Mouse (Mus musculus): Measurements from ENCODE around the gene Znhit6.

Znhit6 gene

DNA sequence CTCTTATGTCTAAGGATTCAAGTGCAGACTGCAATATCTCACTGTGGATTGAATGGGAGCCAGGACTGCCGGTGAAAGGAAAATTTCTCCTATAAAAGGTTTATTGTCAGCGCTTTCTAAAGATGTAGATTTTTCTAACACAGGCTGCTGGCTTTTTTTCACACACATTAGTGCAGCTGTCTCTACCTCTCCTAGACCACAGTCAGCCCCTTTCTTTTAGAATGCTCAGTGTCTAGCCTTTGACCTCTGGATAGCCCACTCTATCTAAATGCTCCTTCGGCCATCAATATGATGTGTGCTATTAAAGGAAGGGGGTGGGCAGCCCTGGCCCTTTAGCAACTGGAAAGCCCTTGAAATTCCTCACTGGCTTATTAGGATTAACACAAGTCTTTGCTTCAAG lies 70.0 kb downstream of the Znhit6 start:
- DNase-seq (ENCODE audit: low spot score in 2 of 2): no peak

GRCm38 (mm10) chr3:145646666-145647065 lies 70.7 kb downstream of the Znhit6 start:
- no peak for DNase-seq (ENCODE audit: low spot score in 2 of 2)

DNA sequence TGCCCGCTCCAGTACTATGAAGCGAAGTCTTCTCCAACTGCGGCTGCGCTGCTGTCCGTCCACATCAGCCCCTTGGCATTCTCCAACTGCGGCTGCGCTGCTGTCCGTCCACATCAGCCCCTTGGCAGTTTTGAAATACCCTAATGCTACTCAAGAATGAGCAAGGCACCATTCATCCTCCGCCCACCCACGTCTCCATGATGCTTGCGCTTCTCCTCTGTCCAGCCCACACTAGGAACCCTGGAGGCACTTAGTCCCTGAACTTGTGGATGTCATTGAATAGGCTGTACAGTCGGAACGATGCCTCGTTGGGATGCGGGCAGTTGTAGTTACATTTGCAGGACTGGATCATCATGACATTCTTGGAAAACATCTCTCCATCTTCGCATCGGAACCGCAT lies 71.4 kb downstream of the Znhit6 start:
- no peak for DNase-seq (ENCODE audit: low spot score in 2 of 2)

GRCm38 (mm10) chr3:145648097-145648931 lies 72.3 kb downstream of the Znhit6 start:
- DNase-seq (ENCODE audit: low spot score in 2 of 2): no peak

DNA sequence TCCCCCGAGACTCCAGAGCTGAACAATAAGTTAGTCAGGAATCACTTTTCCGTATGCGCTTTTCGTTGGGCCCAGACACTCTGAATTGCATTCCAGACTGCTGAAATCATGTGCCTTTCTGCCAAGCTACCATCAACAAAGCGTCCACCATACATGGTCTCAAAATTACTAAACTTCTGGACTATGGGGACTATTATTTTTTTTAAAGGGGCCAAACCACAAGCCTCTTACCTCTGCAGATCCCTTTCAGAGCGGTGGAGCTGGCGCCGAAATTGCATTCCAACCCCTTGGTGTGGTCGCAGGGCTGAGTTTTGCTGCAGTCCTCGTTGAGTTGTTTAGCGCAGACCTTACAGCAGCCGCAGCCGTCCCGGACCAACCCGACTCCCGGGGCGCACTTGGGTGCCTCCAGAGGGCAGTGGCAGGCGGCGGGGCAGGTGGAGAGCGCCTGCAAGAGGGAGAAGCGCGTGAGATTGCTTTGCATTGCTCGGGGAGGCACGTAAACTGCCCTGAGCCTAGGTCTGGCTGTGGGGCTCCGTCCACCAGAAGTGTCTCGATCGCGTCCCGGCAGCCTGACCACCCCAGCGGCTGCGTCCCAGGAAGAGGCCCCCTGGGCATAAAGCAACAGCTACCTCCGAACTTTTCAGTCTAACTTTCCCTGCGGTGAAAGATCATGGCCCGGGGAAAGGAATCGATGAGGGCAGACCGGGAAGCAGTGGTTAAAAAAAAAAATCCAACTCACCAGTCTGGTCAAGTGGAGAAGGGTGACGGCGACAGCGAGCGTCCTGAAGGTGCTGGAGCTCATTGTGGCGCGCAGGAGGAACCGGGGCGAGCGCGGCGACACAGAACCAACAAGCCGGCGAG lies 73.2 kb downstream of the Znhit6 start:
- peak; percentile 58 to 70 for DNase-seq (ENCODE audit: low spot score in 2 of 2)

GRCm38 (mm10) chr3:145649852-145650202 lies 73.8 kb downstream of the Znhit6 start, which contains the start of gene Ccn1:
Ccn1 (minus strand) TSS chr3:145649981.
- peak; percentile 93 for DNase-seq (ENCODE audit: low spot score in 2 of 2)

DNA sequence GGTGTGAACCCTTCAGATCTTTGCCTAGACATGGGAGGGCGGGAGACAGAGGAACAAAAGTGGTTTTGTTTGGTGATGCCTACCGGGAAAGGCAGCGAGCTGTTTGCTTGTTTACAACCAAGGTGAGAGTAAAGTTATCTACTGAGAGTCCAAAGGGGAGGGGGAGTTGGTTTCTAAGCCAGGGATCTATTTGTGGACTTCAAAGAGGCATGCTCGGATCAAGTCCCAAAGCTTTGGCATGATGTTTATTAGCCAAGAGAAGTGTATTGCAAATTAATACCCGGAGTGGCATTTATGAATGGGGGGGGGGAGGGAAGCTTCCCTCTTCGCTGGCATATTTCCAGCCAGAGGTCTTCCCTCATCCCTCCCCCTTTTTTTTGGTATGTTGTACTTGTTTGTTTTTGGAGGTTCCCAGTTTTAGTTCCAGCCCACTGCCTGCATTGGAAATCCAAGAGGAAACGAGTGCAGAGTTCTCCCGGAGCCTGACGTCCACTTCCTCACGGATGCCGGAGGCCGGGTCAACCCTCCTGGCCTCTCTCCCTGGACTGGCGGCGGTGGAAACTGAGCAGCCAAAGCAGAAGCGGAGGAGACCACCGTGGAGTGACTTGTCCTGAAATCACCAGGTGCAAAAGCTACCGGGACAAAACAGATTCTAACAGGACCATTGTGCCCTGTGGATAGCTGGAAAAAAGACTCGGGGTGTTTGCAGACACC lies 74.5 kb downstream of the Znhit6 start:
- DNase-seq (ENCODE audit: low spot score in 2 of 2): peak; percentile 83 to 90

GRCm38 (mm10) chr3:145651029-145651977 lies 75.3 kb downstream of the Znhit6 start:
- DNase-seq (ENCODE audit: low spot score in 2 of 2): peak; percentile 60 to 62

DNA sequence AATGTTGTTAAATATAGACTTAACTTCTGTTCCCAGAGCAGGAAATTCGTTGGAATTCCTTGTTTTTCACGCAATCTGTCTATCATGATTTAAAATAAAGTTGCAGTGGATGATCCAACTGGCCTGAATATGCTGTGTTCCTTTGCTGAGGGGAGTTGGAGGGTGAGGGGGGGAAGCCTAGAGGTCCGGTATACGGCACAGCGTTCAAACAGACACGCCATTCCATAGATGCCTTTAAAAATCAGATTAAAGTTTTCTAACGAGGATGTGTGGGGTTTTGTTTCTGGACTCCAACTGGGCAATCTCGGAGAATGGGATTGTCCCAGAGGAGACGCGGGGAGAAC lies 75.9 kb downstream of the Znhit6 start:
- no peak for DNase-seq (ENCODE audit: low spot score in 2 of 2)

DNA sequence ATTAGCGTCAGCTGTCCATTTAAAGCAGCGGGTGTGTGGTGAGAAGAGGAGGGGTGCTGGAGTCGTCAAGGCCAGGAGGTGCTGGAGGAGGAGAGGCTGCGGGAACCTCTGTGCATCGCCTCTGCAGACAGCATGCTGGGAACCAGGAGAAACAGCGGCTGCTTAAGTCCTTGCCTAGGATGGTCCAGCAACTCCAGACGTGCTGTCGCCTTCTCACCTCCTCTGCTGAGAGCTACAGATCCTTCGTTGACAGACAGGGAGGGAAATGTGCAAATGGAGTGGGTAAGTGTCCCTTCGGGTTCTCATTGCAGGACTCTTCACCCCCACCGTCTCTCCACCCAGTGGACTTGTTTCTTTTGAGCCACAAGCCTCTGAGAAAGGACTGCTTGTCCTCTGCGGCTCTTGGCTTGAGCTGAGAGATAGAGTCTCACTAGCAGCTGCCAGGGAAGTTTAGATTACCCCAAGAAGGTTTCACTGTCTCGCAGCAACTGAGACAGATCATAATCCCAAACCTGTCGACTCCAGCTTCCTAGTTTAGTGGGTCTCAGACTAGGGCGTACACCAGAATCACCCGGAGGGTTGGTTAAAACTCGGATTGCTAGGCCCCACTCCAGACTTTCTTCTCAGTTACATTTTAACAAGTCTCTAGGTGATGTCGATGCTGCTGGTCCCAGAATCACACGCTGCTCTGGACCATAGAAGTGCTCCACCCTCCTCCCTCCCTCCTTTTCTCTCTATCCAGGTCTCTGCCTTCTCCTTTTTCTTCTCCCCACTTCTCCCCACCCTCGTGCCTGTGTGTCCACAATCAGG lies 76.5 kb downstream of the Znhit6 start:
- DNase-seq (ENCODE audit: low spot score in 2 of 2): peak; percentile 49 to 55

DNA sequence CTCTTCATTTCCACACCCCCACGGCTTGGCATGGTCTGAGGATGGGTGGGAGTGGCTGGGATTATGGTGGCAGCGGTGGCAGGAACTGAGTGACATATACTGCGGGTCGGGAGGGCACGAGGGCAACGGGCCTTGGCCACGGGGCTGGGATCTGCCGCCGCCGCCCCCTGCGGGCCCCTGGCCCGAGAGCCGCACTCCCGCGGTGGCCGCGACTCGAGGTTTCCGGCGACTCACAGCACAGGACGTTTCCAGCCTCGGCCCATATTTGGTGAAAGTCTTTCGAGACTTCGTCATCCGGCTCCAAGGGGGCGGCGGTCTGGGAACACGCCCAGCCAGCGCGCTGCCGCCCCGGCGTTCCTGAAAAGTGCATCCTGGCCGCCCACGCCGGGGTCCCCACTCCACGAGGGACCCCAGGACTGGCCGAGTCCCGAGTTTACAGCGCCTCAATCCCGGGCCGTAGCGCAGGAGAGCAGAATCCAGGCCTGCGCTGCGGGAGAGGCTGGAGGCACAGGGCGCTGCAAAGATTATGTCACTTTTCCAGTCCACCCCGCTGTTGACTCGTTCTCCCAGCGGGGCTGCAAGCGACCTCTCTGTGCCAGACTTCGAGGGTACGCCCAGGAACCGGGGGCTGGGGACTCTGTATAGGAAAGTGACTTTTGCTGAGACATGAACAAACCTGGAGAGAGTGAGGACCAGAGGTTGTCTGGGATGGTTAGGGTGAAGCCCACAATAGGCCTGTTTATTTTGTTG lies 77.4 kb downstream of the Znhit6 start:
- DNase-seq (ENCODE audit: low spot score in 2 of 2): peak; percentile 84 to 87

- DNase-seq (ENCODE audit: low spot score in 2 of 2): no peak
Measured at GRCm38 (mm10) chr3:145654028-145654427, 78.0 kb downstream of the Znhit6 start.

Data from heart, adult 9 months (tissue).